Mouse (Mus musculus): ENCODE measurements around the gene S100a16. TPM values are rescaled to one million over a fixed set of nuclear protein-coding genes. Genes with fewer than 3 reads are reported as not detected.

The S100a16 gene
- polyA plus RNA-seq, 2 experiments from 2014 or later, result not detected

- ATAC-seq, result peak; percentile 58
Observed at GRCm38 (mm10) chr3:90525421-90525820, 11.6 kb upstream of the S100a16 start.

- ATAC-seq, result no peak
Observed at GRCm38 (mm10) chr3:90526076-90526475, 11.0 kb upstream of the S100a16 start.

GRCm38 (mm10) chr3:90526580-90526979 lies 10.5 kb upstream of the S100a16 start, which contains the start of gene S100a14:
Gene S100a14 (plus strand): TSS chr3:90526856.
- ATAC-seq, result no peak

GRCm38 (mm10) chr3:90527291-90527873 lies 9.7 kb upstream of the S100a16 start:
- ATAC-seq, result no peak

GRCm38 (mm10) chr3:90531713-90532112 lies 5.3 kb upstream of the S100a16 start:
- ATAC-seq, result no peak

GRCm38 (mm10) chr3:90535446-90535845 lies 1.6 kb upstream of the S100a16 start:
- no peak for ATAC-seq

- ATAC-seq, result no peak
Observed at GRCm38 (mm10) chr3:90537905-90538296, 847 bp downstream of the S100a16 start.

GRCm38 (mm10) chr3:90540904-90541303 lies 3.9 kb downstream of the S100a16 start:
- ATAC-seq, result no peak

- ATAC-seq, result no peak
Observed at GRCm38 (mm10) chr3:90549676-90550420, 12.8 kb downstream of the S100a16 start.

GRCm38 (mm10) chr3:90550421-90550790 lies 13.4 kb downstream of the S100a16 start:
- no peak for ATAC-seq

- ATAC-seq, result no peak
Observed at GRCm38 (mm10) chr3:90552231-90552630, 15.2 kb downstream of the S100a16 start.

GRCm38 (mm10) chr3:90555954-90556353 lies 18.9 kb downstream of the S100a16 start:
- no peak for ATAC-seq

- ATAC-seq, result no peak
Observed at GRCm38 (mm10) chr3:90560008-90560628, 23.1 kb downstream of the S100a16 start, which contains the start of gene S100a3. Gene S100a3 (plus strand): TSS chr3:90560578.

- ATAC-seq, result no peak
Observed at GRCm38 (mm10) chr3:90574691-90575090, 37.6 kb downstream of the S100a16 start.

- ATAC-seq, result no peak
Observed at GRCm38 (mm10) chr3:90575320-90575719, 38.3 kb downstream of the S100a16 start.

- ATAC-seq, result no peak
Observed at GRCm38 (mm10) chr3:90576351-90577001, 39.4 kb downstream of the S100a16 start.

- ATAC-seq, result no peak
Observed at GRCm38 (mm10) chr3:90579433-90579832, 42.4 kb downstream of the S100a16 start.

- ATAC-seq, result no peak
Observed at GRCm38 (mm10) chr3:90581141-90581540, 44.1 kb downstream of the S100a16 start.

- ATAC-seq, result no peak
Observed at GRCm38 (mm10) chr3:90582156-90582555, 45.1 kb downstream of the S100a16 start.

- ATAC-seq, result no peak
Observed at GRCm38 (mm10) chr3:90582556-90582955, 45.5 kb downstream of the S100a16 start.

GRCm38 (mm10) chr3:90583893-90584292 lies 46.8 kb downstream of the S100a16 start:
- no peak for ATAC-seq

- no peak for ATAC-seq
Observed at GRCm38 (mm10) chr3:90585595-90585994, 48.5 kb downstream of the S100a16 start.

GRCm38 (mm10) chr3:90586016-90586643 lies 49.1 kb downstream of the S100a16 start:
- ATAC-seq, result no peak
